Mouse (Mus musculus): ENCODE results near the gene Ddx4. TPM values are rescaled to one million over a fixed set of nuclear protein-coding genes. Genes with fewer than 3 reads are reported as not detected.

Gene Ddx4
- total RNA-seq, 1 experiment: 4.8 TPM

DNA sequence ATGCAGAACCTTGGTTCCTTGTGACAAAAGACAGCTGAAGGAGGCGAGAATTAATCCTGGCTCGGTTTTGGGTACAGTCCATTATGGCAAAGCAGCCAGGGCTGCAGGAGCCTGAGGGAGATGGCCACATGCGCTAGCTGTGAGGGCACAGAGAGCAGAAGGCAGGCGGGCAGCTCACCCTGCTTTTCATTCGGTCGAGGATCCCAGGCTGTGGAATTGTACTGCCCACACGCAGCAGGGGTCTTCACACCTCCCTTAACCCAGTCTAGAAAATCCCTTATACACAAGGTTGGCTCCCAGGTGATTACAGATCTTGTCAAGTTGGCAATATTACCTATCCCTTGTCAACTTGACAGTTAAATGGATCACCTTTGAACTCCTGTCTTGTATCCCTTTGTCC is 28.6 kb downstream of the Ddx4 start:
- no peak for DNase-seq (ENCODE audit: low read depth, low spot score)
- no peaks in the 10 kb centered on the region for H3K9me3 ChIP-seq (ENCODE audit: control insufficient read depth, insufficient read depth, low read depth, low read length)
- H3K4me1 ChIP-seq (ENCODE audit: control insufficient read depth in 2 of 2, insufficient read depth in 2 of 2, low read length in 2 of 2, poor library complexity in 1 of 2): no peaks in the 10 kb centered on the region
- no peak overlapping the region for H3K4me3 ChIP-seq (ENCODE audit: insufficient read depth in 1 of 2, low read depth in 1 of 2, low read length in 2 of 2, poor library complexity in 1 of 2, severe bottlenecking in 1 of 2)
- no peaks in the 10 kb centered on the region for H3K36me3 ChIP-seq (ENCODE audit: control insufficient read depth, insufficient read depth, low read length, poor library complexity, severe bottlenecking)
- no peak overlapping the region for H3K9ac ChIP-seq (ENCODE audit: insufficient read depth, low read depth, low read length, poor library complexity, severe bottlenecking)
- in situ Hi-C loops (cut with MboI; ENCODE audit: low sequenced_read_pairs in 2 of 2, unreplicated experiment in 2 of 2): no loop called here
- no peak overlapping the region for H3K27ac ChIP-seq (ENCODE audit: insufficient read depth, low read depth, low read length, poor library complexity, severe bottlenecking)
- TF ChIP-seq HCFC1 (IDR thresholded peaks at IDR 0.05; ENCODE audit: borderline replicate concordance, insufficient read depth, low read length) (no peak), MAFK (IDR thresholded peaks at IDR 0.05; ENCODE audit: insufficient read depth, low read depth, low read length) (no peak), CHD2 (IDR thresholded peaks at IDR 0.05; ENCODE audit: low read depth, low read length) (no peak), ZNF384 (IDR thresholded peaks at IDR 0.05; ENCODE audit: low read depth, low read length) (no peak), ZC3H11A (IDR thresholded peaks at IDR 0.05; ENCODE audit: borderline replicate concordance, low read depth, low read length) (no peak)

DNA sequence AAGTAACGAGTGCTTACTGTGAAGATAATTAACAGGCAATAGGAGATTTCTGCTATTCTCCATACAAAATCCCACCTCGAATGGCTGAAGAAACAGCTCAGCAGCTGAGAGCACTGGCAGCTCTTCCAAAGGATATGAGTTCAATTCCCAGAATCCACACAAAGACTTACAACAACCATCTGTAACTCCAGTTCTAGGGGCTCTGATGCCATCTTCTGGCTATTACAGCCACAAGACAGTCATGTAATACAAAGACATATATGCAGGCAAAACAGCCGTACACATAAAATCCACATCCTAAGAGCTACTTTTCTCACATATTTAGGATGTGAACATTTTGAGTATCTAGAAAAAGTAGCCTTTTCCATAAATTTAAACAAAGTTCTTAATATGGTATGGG is 30.7 kb downstream of the Ddx4 start:
- no peak for TF ChIP-seq MAFK (IDR thresholded peaks at IDR 0.05; ENCODE audit: insufficient read depth, low read depth, low read length)
- no peak for TF ChIP-seq CHD2 (IDR thresholded peaks at IDR 0.05; ENCODE audit: low read depth, low read length)
- TF ChIP-seq HCFC1 (IDR thresholded peaks at IDR 0.05; ENCODE audit: borderline replicate concordance, insufficient read depth, low read length): no peak
- TF ChIP-seq ZNF384 (IDR thresholded peaks at IDR 0.05; ENCODE audit: low read depth, low read length): no peak
- TF ChIP-seq ZC3H11A (IDR thresholded peaks at IDR 0.05; ENCODE audit: borderline replicate concordance, low read depth, low read length): no peak
- DNase-seq (ENCODE audit: low read depth, low spot score): no peak
- no peaks in the 10 kb centered on the region for H3K9me3 ChIP-seq (ENCODE audit: control insufficient read depth, insufficient read depth, low read depth, low read length)
- H3K4me1 ChIP-seq (ENCODE audit: control insufficient read depth in 2 of 2, insufficient read depth in 2 of 2, low read length in 2 of 2, poor library complexity in 1 of 2): no peaks in the 10 kb centered on the region
- no peak overlapping the region for H3K27ac ChIP-seq (ENCODE audit: insufficient read depth, low read depth, low read length, poor library complexity, severe bottlenecking)
- H3K4me3 ChIP-seq (ENCODE audit: insufficient read depth in 1 of 2, low read depth in 1 of 2, low read length in 2 of 2, poor library complexity in 1 of 2, severe bottlenecking in 1 of 2): no peak overlapping the region
- in situ Hi-C loops (cut with MboI; ENCODE audit: low sequenced_read_pairs in 2 of 2, unreplicated experiment in 2 of 2): no loop called here
- H3K9ac ChIP-seq (ENCODE audit: insufficient read depth, low read depth, low read length, poor library complexity, severe bottlenecking): no peak overlapping the region
- H3K36me3 ChIP-seq (ENCODE audit: control insufficient read depth, insufficient read depth, low read length, poor library complexity, severe bottlenecking): no peaks in the 10 kb centered on the region

DNA sequence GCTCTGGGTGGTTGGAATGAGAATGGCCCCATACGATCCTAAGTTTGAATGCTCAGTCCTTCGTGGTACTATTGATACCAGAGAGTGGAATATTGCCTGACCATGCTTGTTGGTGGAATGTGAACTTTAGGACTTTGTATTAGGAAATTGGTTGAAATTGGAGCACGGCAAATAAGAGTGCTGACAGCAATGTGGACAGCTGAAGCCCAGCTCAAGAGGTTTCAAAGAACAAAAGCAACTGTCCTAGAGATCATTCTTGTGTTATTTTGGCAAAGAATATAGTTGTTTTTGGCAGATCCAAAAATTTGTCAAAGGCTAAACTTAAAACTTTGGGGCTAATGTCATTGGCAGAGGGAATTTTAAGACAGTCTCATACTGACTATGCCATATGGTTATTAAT is 43.7 kb downstream of the Ddx4 start:
- in situ Hi-C loops (cut with MboI; ENCODE audit: low sequenced_read_pairs in 2 of 2, unreplicated experiment in 2 of 2): no loop called here
- TF ChIP-seq MAFK (IDR thresholded peaks at IDR 0.05; ENCODE audit: insufficient read depth, low read depth, low read length) (no peak), ZNF384 (IDR thresholded peaks at IDR 0.05; ENCODE audit: low read depth, low read length) (no peak), CHD2 (IDR thresholded peaks at IDR 0.05; ENCODE audit: low read depth, low read length) (no peak), HCFC1 (IDR thresholded peaks at IDR 0.05; ENCODE audit: borderline replicate concordance, insufficient read depth, low read length) (no peak), ZC3H11A (IDR thresholded peaks at IDR 0.05; ENCODE audit: borderline replicate concordance, low read depth, low read length) (no peak)
- H3K27ac ChIP-seq (ENCODE audit: insufficient read depth, low read depth, low read length, poor library complexity, severe bottlenecking): no peak overlapping the region

DNA sequence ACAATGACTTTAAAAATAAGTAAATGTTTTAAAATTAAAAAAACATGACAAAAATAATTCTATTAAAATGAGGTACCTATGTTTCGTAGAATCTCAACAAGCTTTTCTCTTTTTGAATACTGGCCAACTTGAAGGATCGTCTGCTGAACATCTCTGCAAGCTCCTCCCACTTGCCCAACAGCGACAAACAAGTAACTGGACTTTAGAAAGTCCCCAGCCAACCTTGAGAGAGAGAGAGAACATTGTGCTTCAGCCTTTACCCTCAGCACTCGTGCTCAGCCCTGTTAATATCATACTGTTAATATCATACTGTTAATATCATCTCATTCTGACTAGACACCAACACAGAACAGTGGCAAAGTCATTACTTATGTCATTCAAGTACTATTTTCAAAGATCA is 47.9 kb downstream of the Ddx4 start:
- H3K4me1 ChIP-seq (ENCODE audit: control insufficient read depth in 2 of 2, insufficient read depth in 2 of 2, low read length in 2 of 2, poor library complexity in 1 of 2): no peaks in the 10 kb centered on the region
- in situ Hi-C loops (cut with MboI; ENCODE audit: low sequenced_read_pairs in 2 of 2, unreplicated experiment in 2 of 2): no loop called here
- no peak overlapping the region for H3K27ac ChIP-seq (ENCODE audit: insufficient read depth, low read depth, low read length, poor library complexity, severe bottlenecking)
- no peaks in the 10 kb centered on the region for H3K9me3 ChIP-seq (ENCODE audit: control insufficient read depth, insufficient read depth, low read depth, low read length)
- H3K9ac ChIP-seq (ENCODE audit: insufficient read depth, low read depth, low read length, poor library complexity, severe bottlenecking): no peak overlapping the region
- TF ChIP-seq ZNF384 (IDR thresholded peaks at IDR 0.05; ENCODE audit: low read depth, low read length) (no peak), CHD2 (IDR thresholded peaks at IDR 0.05; ENCODE audit: low read depth, low read length) (no peak), ZC3H11A (IDR thresholded peaks at IDR 0.05; ENCODE audit: borderline replicate concordance, low read depth, low read length) (no peak), MAFK (IDR thresholded peaks at IDR 0.05; ENCODE audit: insufficient read depth, low read depth, low read length) (no peak), HCFC1 (IDR thresholded peaks at IDR 0.05; ENCODE audit: borderline replicate concordance, insufficient read depth, low read length) (no peak)
- DNase-seq (ENCODE audit: low read depth, low spot score): no peak
- H3K36me3 ChIP-seq (ENCODE audit: control insufficient read depth, insufficient read depth, low read length, poor library complexity, severe bottlenecking): no peaks in the 10 kb centered on the region
- H3K4me3 ChIP-seq (ENCODE audit: insufficient read depth in 1 of 2, low read depth in 1 of 2, low read length in 2 of 2, poor library complexity in 1 of 2, severe bottlenecking in 1 of 2): no peak overlapping the region

More for the DNA sequence above, 43.7 kb downstream of the Ddx4 start:
- DNase-seq (ENCODE audit: low read depth, low spot score): no peak
- Histone ChIP-seq H3K9ac (ENCODE audit: insufficient read depth, low read depth, low read length, poor library complexity, severe bottlenecking) (no peak overlapping the region), H3K4me3 (ENCODE audit: insufficient read depth in 1 of 2, low read depth in 1 of 2, low read length in 2 of 2, poor library complexity in 1 of 2, severe bottlenecking in 1 of 2) (no peak overlapping the region), H3K36me3 (ENCODE audit: control insufficient read depth, insufficient read depth, low read length, poor library complexity, severe bottlenecking) (no peaks in the 10 kb centered on the region), H3K4me1 (ENCODE audit: control insufficient read depth in 2 of 2, insufficient read depth in 2 of 2, low read length in 2 of 2, poor library complexity in 1 of 2) (no peaks in the 10 kb centered on the region), H3K9me3 (ENCODE audit: control insufficient read depth, insufficient read depth, low read depth, low read length) (no peaks in the 10 kb centered on the region)

DNA sequence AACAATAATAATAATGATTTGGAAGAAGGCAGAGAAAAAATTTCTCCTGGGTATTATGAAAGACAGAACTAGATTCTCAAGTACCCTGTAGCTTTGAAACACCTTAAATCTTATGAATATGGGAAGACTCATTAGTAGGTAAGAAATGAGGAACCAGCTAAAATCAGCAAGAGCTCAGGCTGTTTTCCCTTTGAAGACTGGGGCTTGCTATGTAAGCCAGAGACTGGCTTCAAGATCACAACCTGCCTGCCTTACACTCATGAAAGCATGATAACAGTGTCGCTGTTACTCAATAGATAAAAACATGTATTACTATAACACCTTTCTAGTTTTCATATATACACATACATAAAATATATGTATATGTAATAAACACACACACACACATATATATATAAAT is 48.4 kb downstream of the Ddx4 start:
- in situ Hi-C loops (cut with MboI; ENCODE audit: low sequenced_read_pairs in 2 of 2, unreplicated experiment in 2 of 2): no loop called here
- TF ChIP-seq CHD2 (IDR thresholded peaks at IDR 0.05; ENCODE audit: low read depth, low read length): no peak
- no peak for TF ChIP-seq ZC3H11A (IDR thresholded peaks at IDR 0.05; ENCODE audit: borderline replicate concordance, low read depth, low read length)
- TF ChIP-seq ZNF384 (IDR thresholded peaks at IDR 0.05; ENCODE audit: low read depth, low read length): no peak
- TF ChIP-seq HCFC1 (IDR thresholded peaks at IDR 0.05; ENCODE audit: borderline replicate concordance, insufficient read depth, low read length): no peak
- no peak for TF ChIP-seq MAFK (IDR thresholded peaks at IDR 0.05; ENCODE audit: insufficient read depth, low read depth, low read length)
- no peak for DNase-seq (ENCODE audit: low read depth, low spot score)
- Histone ChIP-seq H3K27ac (ENCODE audit: insufficient read depth, low read depth, low read length, poor library complexity, severe bottlenecking) (no peak overlapping the region), H3K9ac (ENCODE audit: insufficient read depth, low read depth, low read length, poor library complexity, severe bottlenecking) (no peak overlapping the region), H3K4me1 (ENCODE audit: control insufficient read depth in 2 of 2, insufficient read depth in 2 of 2, low read length in 2 of 2, poor library complexity in 1 of 2) (no peaks in the 10 kb centered on the region), H3K36me3 (ENCODE audit: control insufficient read depth, insufficient read depth, low read length, poor library complexity, severe bottlenecking) (no peaks in the 10 kb centered on the region), H3K9me3 (ENCODE audit: control insufficient read depth, insufficient read depth, low read depth, low read length) (no peaks in the 10 kb centered on the region), H3K4me3 (ENCODE audit: insufficient read depth in 1 of 2, low read depth in 1 of 2, low read length in 2 of 2, poor library complexity in 1 of 2, severe bottlenecking in 1 of 2) (no peak overlapping the region)

All from ES-E14 (cell line).